Mouse (Mus musculus) frontal cortex, adult (tissue): ENCODE measurements at regions not wholly inside any gene's neighbourhood (a gene's known extent, or its start where the extent isn't known, plus 50 kb on each side); places are given as distances from the start of the nearest gene placed in this dataset.

Source experiments
- ATAC-seq: cut with Nextera tagmentation; 2 replicates; pipeline ENCODE4 v1.9.2; 2017; ENCODE audit warnings: mild to moderate bottlenecking, moderate library complexity, mixed read lengths; ENCODE audit not compliant: low TSS enrichment

- no peak for ATAC-seq
Observed at GRCm38 (mm10) chr1:190639846-190640245, 271.7 kb downstream of the Rps6kc1 start.

GRCm38 (mm10) chr1:190634935-190635334 lies 276.6 kb downstream of the Rps6kc1 start:
- ATAC-seq: no peak

- ATAC-seq: no peak
Observed at GRCm38 (mm10) chr1:190631641-190632040, 279.9 kb downstream of the Rps6kc1 start.

- no peak for ATAC-seq
Observed at GRCm38 (mm10) chr1:190630193-190630592, 281.4 kb downstream of the Rps6kc1 start.

GRCm38 (mm10) chr1:190623916-190624315 lies 287.7 kb downstream of the Rps6kc1 start:
- no peak for ATAC-seq

- no peak for ATAC-seq
Observed at GRCm38 (mm10) chr1:190600425-190600824, 311.1 kb downstream of the Rps6kc1 start.

- ATAC-seq: no peak
Observed at GRCm38 (mm10) chr1:190599622-190600021, 311.9 kb downstream of the Rps6kc1 start.

- peak; percentile 31; the same call in 1 of the 2 replicates for ATAC-seq
Observed at GRCm38 (mm10) chr1:190596209-190596608, 315.4 kb downstream of the Rps6kc1 start.

GRCm38 (mm10) chr1:190591621-190592020 lies 319.9 kb downstream of the Rps6kc1 start:
- ATAC-seq: no peak

- ATAC-seq: no peak
Observed at GRCm38 (mm10) chr1:190589586-190589985, 322.0 kb downstream of the Rps6kc1 start.

GRCm38 (mm10) chr1:190583272-190583671 lies 328.3 kb downstream of the Rps6kc1 start:
- ATAC-seq: peak; percentile 69

- ATAC-seq: no peak
Observed at GRCm38 (mm10) chr1:190580653-190581052, 330.9 kb downstream of the Rps6kc1 start.

GRCm38 (mm10) chr1:190570981-190571380 lies 340.6 kb downstream of the Rps6kc1 start:
- ATAC-seq: no peak

GRCm38 (mm10) chr1:190570563-190570962 lies 341.0 kb downstream of the Rps6kc1 start:
- ATAC-seq: peak; percentile 55; the same call in 1 of the 2 replicates

GRCm38 (mm10) chr1:190566744-190567143 lies 344.8 kb downstream of the Rps6kc1 start:
- no peak for ATAC-seq

GRCm38 (mm10) chr1:190562865-190563457 lies 348.6 kb downstream of the Rps6kc1 start:
- ATAC-seq: no peak

GRCm38 (mm10) chr1:190560086-190560485 lies 351.5 kb downstream of the Rps6kc1 start:
- ATAC-seq: no peak

- ATAC-seq: no peak
Observed at GRCm38 (mm10) chr1:190541892-190542291, 369.7 kb downstream of the Rps6kc1 start.

- no peak for ATAC-seq
Observed at GRCm38 (mm10) chr1:190532879-190533676, 362.6 kb upstream of the Prox1 start.

- ATAC-seq: no peak
Observed at GRCm38 (mm10) chr1:190531224-190531623, 360.7 kb upstream of the Prox1 start.

- no peak for ATAC-seq
Observed at GRCm38 (mm10) chr1:190530079-190530478, 359.6 kb upstream of the Prox1 start.

GRCm38 (mm10) chr1:190527545-190528137 lies 357.1 kb upstream of the Prox1 start:
- ATAC-seq: peak; percentile 55; the same call in 1 of the 2 replicates

- no peak for ATAC-seq
Observed at GRCm38 (mm10) chr1:190526634-190527033, 356.1 kb upstream of the Prox1 start.
